Mouse (Mus musculus): Measurements from ENCODE around the gene Aagab. TPM values are rescaled to one million over a fixed set of nuclear protein-coding genes. Genes with fewer than 3 reads are reported as not detected.

Gene Aagab
- polyA plus RNA-seq, 1 experiment: 4.4 TPM

GRCm38 (mm10) chr9:63678076-63678475 lies 75.6 kb downstream of the Aagab start:
- TF ChIP-seq GATA1 (IDR thresholded peaks at IDR 0.05; ENCODE audit: borderline replicate concordance, low read length): no peak
- no peak for TF ChIP-seq FLI1 (IDR thresholded peaks at IDR 0.05; ENCODE audit: low read length)
- peaks cover 96% of the 10 kb centered on the region for H3K4me1 ChIP-seq

GRCm38 (mm10) chr9:63682301-63682700 lies 79.8 kb downstream of the Aagab start:
- Histone ChIP-seq H3K9me3 (no peaks in the 10 kb centered on the region), H3K4me1 (peaks cover 90% of the 10 kb centered on the region), H3K27me3 (replicated peaks) (no peaks in the 10 kb centered on the region), H3K4me3 (replicated peaks) (no peak overlapping the region), H3K36me3 (replicated peaks; ENCODE audit: low read length) (peaks cover 45% of the 10 kb centered on the region)
- TF ChIP-seq FLI1 (IDR thresholded peaks at IDR 0.05; ENCODE audit: low read length): no peak
- TF ChIP-seq GATA1 (IDR thresholded peaks at IDR 0.05; ENCODE audit: borderline replicate concordance, low read length): no peak

More at GRCm38 (mm10) chr9:63678076-63678475, 75.6 kb downstream of the Aagab start:
- Histone ChIP-seq H3K27me3 (replicated peaks) (no peaks in the 10 kb centered on the region), H3K4me3 (replicated peaks) (peak overlapping the region; percentile 76), H3K36me3 (replicated peaks; ENCODE audit: low read length) (peaks cover 44% of the 10 kb centered on the region), H3K9me3 (no peaks in the 10 kb centered on the region)

- peaks cover 90% of the 10 kb centered on the region for H3K4me1 ChIP-seq
- TF ChIP-seq FLI1 (IDR thresholded peaks at IDR 0.05; ENCODE audit: low read length) (no peak), GATA1 (IDR thresholded peaks at IDR 0.05; ENCODE audit: borderline replicate concordance, low read length) (no peak)
- no peaks in the 10 kb centered on the region for H3K9me3 ChIP-seq
- H3K36me3 ChIP-seq (replicated peaks; ENCODE audit: low read length): peaks cover 50% of the 10 kb centered on the region
- no peak overlapping the region for H3K4me3 ChIP-seq (replicated peaks)
- no peaks in the 10 kb centered on the region for H3K27me3 ChIP-seq (replicated peaks)
Observed at GRCm38 (mm10) chr9:63682943-63683342, 80.5 kb downstream of the Aagab start.

- Histone ChIP-seq H3K4me3 (replicated peaks) (peak overlapping the region; percentile 40), H3K27me3 (replicated peaks) (no peaks in the 10 kb centered on the region), H3K4me1 (peaks cover 90% of the 10 kb centered on the region), H3K36me3 (replicated peaks; ENCODE audit: low read length) (peaks cover 59% of the 10 kb centered on the region), H3K9me3 (no peaks in the 10 kb centered on the region)
- TF ChIP-seq GATA1 (IDR thresholded peaks at IDR 0.05; ENCODE audit: borderline replicate concordance, low read length) (no peak), FLI1 (IDR thresholded peaks at IDR 0.05; ENCODE audit: low read length) (no peak)
Observed at GRCm38 (mm10) chr9:63684277-63684676, 81.8 kb downstream of the Aagab start.

- H3K36me3 ChIP-seq (replicated peaks; ENCODE audit: low read length): peaks cover 61% of the 10 kb centered on the region
- no peaks in the 10 kb centered on the region for H3K27me3 ChIP-seq (replicated peaks)
- peaks cover 88% of the 10 kb centered on the region for H3K4me1 ChIP-seq
- H3K4me3 ChIP-seq (replicated peaks): no peak overlapping the region
- TF ChIP-seq GATA1 (IDR thresholded peaks at IDR 0.05; ENCODE audit: borderline replicate concordance, low read length) (no peak), FLI1 (IDR thresholded peaks at IDR 0.05; ENCODE audit: low read length) (no peak)
- no peaks in the 10 kb centered on the region for H3K9me3 ChIP-seq
Observed at GRCm38 (mm10) chr9:63685352-63685751, 82.9 kb downstream of the Aagab start.

- Histone ChIP-seq H3K36me3 (replicated peaks; ENCODE audit: low read length) (peaks cover 56% of the 10 kb centered on the region), H3K27me3 (replicated peaks) (no peaks in the 10 kb centered on the region), H3K9me3 (no peaks in the 10 kb centered on the region), H3K4me3 (replicated peaks) (peak overlapping the region; percentile 44), H3K4me1 (peaks cover 88% of the 10 kb centered on the region)
- TF ChIP-seq GATA1 (IDR thresholded peaks at IDR 0.05; ENCODE audit: borderline replicate concordance, low read length) (no peak), FLI1 (IDR thresholded peaks at IDR 0.05; ENCODE audit: low read length) (no peak)
Observed at GRCm38 (mm10) chr9:63687413-63688015, 85.1 kb downstream of the Aagab start.

- Histone ChIP-seq H3K4me3 (replicated peaks) (no peak overlapping the region), H3K27me3 (replicated peaks) (no peaks in the 10 kb centered on the region), H3K36me3 (replicated peaks; ENCODE audit: low read length) (peaks cover 64% of the 10 kb centered on the region), H3K4me1 (peaks cover 91% of the 10 kb centered on the region), H3K9me3 (no peaks in the 10 kb centered on the region)
- no peak for TF ChIP-seq GATA1 (IDR thresholded peaks at IDR 0.05; ENCODE audit: borderline replicate concordance, low read length)
Observed at GRCm38 (mm10) chr9:63690511-63690910, 88.1 kb downstream of the Aagab start.

GRCm38 (mm10) chr9:63691960-63692359 lies 89.5 kb downstream of the Aagab start:
- Histone ChIP-seq H3K4me1 (peaks cover 94% of the 10 kb centered on the region), H3K4me3 (replicated peaks) (no peak overlapping the region), H3K27me3 (replicated peaks) (no peaks in the 10 kb centered on the region), H3K9me3 (no peaks in the 10 kb centered on the region), H3K36me3 (replicated peaks; ENCODE audit: low read length) (peaks cover 52% of the 10 kb centered on the region)
- TF ChIP-seq FLI1 (IDR thresholded peaks at IDR 0.05; ENCODE audit: low read length) (no peak), GATA1 (IDR thresholded peaks at IDR 0.05; ENCODE audit: borderline replicate concordance, low read length) (no peak)

Other genes with a start within 250 kb of the Aagab start
- 31.6 and 47.6 TPM in 2 replicates for gene Map2k5, start 224.8 kb upstream of the Aagab start, polyA plus RNA-seq (2012; ENCODE audit: insufficient read depth, low replicate concordance)
- 54.9 and 58.0 TPM in 2 replicates for gene 2300009A05Rik, start 203.4 kb upstream of the Aagab start, polyA plus RNA-seq (2012; ENCODE audit: insufficient read depth, low replicate concordance)
- gene Iqch, start 167 bp upstream of the Aagab start, polyA plus RNA-seq (2012; ENCODE audit: insufficient read depth, low replicate concordance): not detected in 2 replicates
- gene Smad3, start 155.3 kb downstream of the Aagab start, polyA plus RNA-seq (2012; ENCODE audit: insufficient read depth, low replicate concordance): 2.8 and 5.9 TPM in 2 replicates